In the genomic region with DNA sequence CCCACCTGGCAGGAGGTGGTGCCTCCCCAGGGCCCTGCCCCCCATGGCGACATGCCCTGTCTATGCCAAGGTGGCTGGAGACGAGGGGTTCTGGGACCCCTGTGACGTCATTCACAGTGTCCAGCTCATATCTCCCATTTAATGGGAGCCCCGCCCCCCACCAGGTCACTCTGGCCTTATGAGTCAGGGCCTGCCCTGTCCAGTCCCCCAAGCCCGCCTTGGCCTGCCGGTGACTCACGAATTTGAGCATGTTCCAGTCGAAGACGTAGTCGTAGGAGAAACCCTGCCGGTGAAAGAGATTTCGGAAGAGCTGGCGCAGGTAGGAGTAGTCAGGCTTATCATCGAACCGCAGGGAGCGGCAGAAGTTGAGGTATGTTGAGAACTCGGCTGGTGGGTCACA, we compare ENCODE assay signal across 27 mouse cellular contexts. TPM values are rescaled to one million over a fixed set of nuclear protein-coding genes. Genes with fewer than 3 reads are reported as not detected.
DNase-seq lines count a peak whose midpoint lies in the region; TF ChIP-seq lines count a peak whose summit lies in the region.
"Had no signal": no experiment of that assay in that cellular context is flagged by ENCODE, and none has a peak within 500 bp of the region (broad histone marks: within the 10 kb centered on the region; RNA-seq: fewer than 3 reads in every experiment).

No protein-coding gene starts in this region.

- no peak overlapping the region for H3K27ac ChIP-seq in gastrocnemius, adult 2 months
- H3K27ac ChIP-seq: embryonic facial prominence, embryonic 12.5 days; forebrain, embryonic 15.5 days; heart, embryonic 10.5 days; heart, embryonic 15.5 days; hindbrain, embryonic 12.5 days; hindbrain, postnatal 0 days; intestine, embryonic 15.5 days; left cerebral cortex, adult 2 months; limb, embryonic 12.5 days; liver, embryonic 15.5 days; midbrain, embryonic 10.5 days; midbrain, embryonic 15.5 days; neural tube, embryonic 15.5 days; stomach, embryonic 15.5 days had no signal

- no peak for TF ChIP-seq CTCF in gastrocnemius, adult 2 months (IDR thresholded peaks at IDR 0.05)

- no peak overlapping the region for H3K4me3 ChIP-seq in gastrocnemius, adult 2 months
- H3K4me3 ChIP-seq: embryonic facial prominence, embryonic 12.5 days; forebrain, embryonic 15.5 days; heart, embryonic 10.5 days; heart, embryonic 15.5 days; hindbrain, embryonic 12.5 days; intestine, embryonic 15.5 days; left cerebral cortex, adult 2 months; limb, embryonic 12.5 days; liver, embryonic 15.5 days; midbrain, embryonic 10.5 days; midbrain, embryonic 15.5 days; neural tube, embryonic 15.5 days; stomach, embryonic 15.5 days had no signal

- intact Hi-C loops in gastrocnemius, adult 2 months (cut with DNase I) = no loop called here
- intact Hi-C loops in gastrocnemius, postnatal 14 days (cut with DNase I; ENCODE audit: low total_unique reads) = no loop called here

- peak; percentile 22 for DNase-seq in gastrocnemius, adult 2 months
- DNase-seq in gastrocnemius, postnatal 14 days = no peak
- DNase-seq in urinary bladder, adult 18-20 months (ENCODE audit: low spot score in 2 of 2) = peak; percentile 63 to 77
- DNase-seq in urinary bladder, adult 2 months (ENCODE audit: low spot score) = no peak
- peak; percentile 83 for DNase-seq in adrenal gland, adult 8-10 months
- peak; percentile 72 to 75 for DNase-seq in urinary bladder, postnatal 36 days (ENCODE audit: low spot score in 2 of 2)
- DNase-seq in thymus, postnatal 25 days = no peak
- DNase-seq: cerebellum, adult 11 months; cerebellum, adult 9-10 months; cerebellum, postnatal 36 days; kidney, postnatal 25 days; lung, embryonic 14.5 days; right cerebral cortex, postnatal 25 days had no signal

RNA-seq across cellular contexts. Expression of a gene that starts 21.2 kb away (rescaled TPM):
- 10 to 100 TPM; 26.1 to 36.7 TPM for total RNA-seq in gastrocnemius, adult 2 months (2021)
- 10 to 100 TPM; 31.5 to 32.6 TPM for total RNA-seq in gastrocnemius, postnatal 14 days (2021)
- 51.5 and 68.3 TPM in 2 replicates for polyA plus RNA-seq in urinary bladder, adult 2 months (2012; rRNA removed)
- 10 to 100 TPM; 39.1 to 76.8 (median 65.3) TPM for total RNA-seq in adrenal gland, adult 8-10 months (2022)

RNA-seq across cellular contexts. Expression of a gene that starts 30.8 kb away (rescaled TPM):
- total RNA-seq in gastrocnemius, adult 2 months (2021) = 10 to 100 TPM; 41.8 to 61.4 TPM
- total RNA-seq in gastrocnemius, postnatal 14 days (2021) = 10 to 100 TPM; 46.6 to 46.7 TPM
- polyA plus RNA-seq in urinary bladder, adult 2 months (2012; rRNA removed) = 76.7 and 90.3 TPM in 2 replicates
- 100 to 1,000 TPM in 2 of 4 experiments, 10 to 100 TPM in 2; 80.4 to 126 (median 97.1) TPM for total RNA-seq in adrenal gland, adult 8-10 months (2022)

Comparison
In these comparisons a context has a peak if more than half of its experiments do, and no peak if none do; other contexts are left out.
1. DNase-seq: peak in gastrocnemius, adult 2 months (single experiment), urinary bladder, adult 18-20 months (2 of 2), adrenal gland, adult 8-10 months (single experiment) and urinary bladder, postnatal 36 days (2 of 2); none in gastrocnemius, postnatal 14 days (single experiment), urinary bladder, adult 2 months (single experiment) and thymus, postnatal 25 days (single experiment).